Mouse (Mus musculus): ENCODE data around the gene Agfg2.

Agfg2 gene

GRCm38 (mm10) chr5:137684294-137685123 is at the start of gene Agfg2:
Gene Agfg2, minus strand, starts transcription at chr5:137684726.
- DNase-seq (ENCODE audit: low spot score in 2 of 2) = peak; percentile 92 to 99

- DNase-seq (ENCODE audit: low spot score in 2 of 2) = no peak
Observed at GRCm38 (mm10) chr5:137733638-137734288, 49.2 kb upstream of the Agfg2 start.

GRCm38 (mm10) chr5:137726767-137727166 is 42.2 kb upstream of the Agfg2 start:
- no peak for DNase-seq (ENCODE audit: low spot score in 2 of 2)

GRCm38 (mm10) chr5:137723840-137724239 is 39.3 kb upstream of the Agfg2 start:
- DNase-seq (ENCODE audit: low spot score in 2 of 2) = no peak

- peak in 1 of 2 experiments; percentile 50 for DNase-seq (ENCODE audit: low spot score in 2 of 2)
Observed at GRCm38 (mm10) chr5:137720558-137721164, 36.1 kb upstream of the Agfg2 start.

GRCm38 (mm10) chr5:137719088-137719487 is 34.6 kb upstream of the Agfg2 start:
- DNase-seq (ENCODE audit: low spot score in 2 of 2) = no peak

GRCm38 (mm10) chr5:137718020-137718790 is 33.7 kb upstream of the Agfg2 start:
- peak in 1 of 2 experiments; percentile 45 for DNase-seq (ENCODE audit: low spot score in 2 of 2)

GRCm38 (mm10) chr5:137715685-137716084 is 31.2 kb upstream of the Agfg2 start:
- no peak for DNase-seq (ENCODE audit: low spot score in 2 of 2)

- DNase-seq (ENCODE audit: low spot score in 2 of 2) = no peak
Observed at GRCm38 (mm10) chr5:137713454-137713853, 28.9 kb upstream of the Agfg2 start.

GRCm38 (mm10) chr5:137706913-137707633 is 22.5 kb upstream of the Agfg2 start:
- peak; percentile 80 to 92 for DNase-seq (ENCODE audit: low spot score in 2 of 2)

GRCm38 (mm10) chr5:137705242-137705641 is 20.7 kb upstream of the Agfg2 start:
- peak in 1 of 2 experiments; percentile 36 for DNase-seq (ENCODE audit: low spot score in 2 of 2)

- no peak for DNase-seq (ENCODE audit: low spot score in 2 of 2)
Observed at GRCm38 (mm10) chr5:137699850-137700249, 15.3 kb upstream of the Agfg2 start.

GRCm38 (mm10) chr5:137699080-137699479 is 14.6 kb upstream of the Agfg2 start:
- no peak for DNase-seq (ENCODE audit: low spot score in 2 of 2)

GRCm38 (mm10) chr5:137695930-137696329 is 11.4 kb upstream of the Agfg2 start:
- DNase-seq (ENCODE audit: low spot score in 2 of 2) = no peak

GRCm38 (mm10) chr5:137694796-137695195 is 10.3 kb upstream of the Agfg2 start:
- DNase-seq (ENCODE audit: low spot score in 2 of 2) = no peak

GRCm38 (mm10) chr5:137691881-137692280 is 7.4 kb upstream of the Agfg2 start:
- DNase-seq (ENCODE audit: low spot score in 2 of 2) = no peak

- no peak for DNase-seq (ENCODE audit: low spot score in 2 of 2)
Observed at GRCm38 (mm10) chr5:137690531-137690930, 6.0 kb upstream of the Agfg2 start.

- no peak for DNase-seq (ENCODE audit: low spot score in 2 of 2)
Observed at GRCm38 (mm10) chr5:137689974-137690373, 5.4 kb upstream of the Agfg2 start.

- peak; percentile 66 to 83 for DNase-seq (ENCODE audit: low spot score in 2 of 2)
Observed at GRCm38 (mm10) chr5:137686127-137686790, 1.7 kb upstream of the Agfg2 start.

GRCm38 (mm10) chr5:137685653-137686052 is 1.1 kb upstream of the Agfg2 start:
- peak; percentile 36 to 47 for DNase-seq (ENCODE audit: low spot score in 2 of 2)

Measured in spleen, postnatal 10 days (tissue).